Mouse (Mus musculus) gastrocnemius, postnatal 36 days (tissue): ENCODE data around the gene Olfr288. TPM values are rescaled to one million over a fixed set of nuclear protein-coding genes. Genes with fewer than 3 reads are reported as not detected.

Source experiments
- DNase-seq, 2 experiments: peaks; one replicate each; pipeline ENCODE4 v3.0.0; 2022
- intact Hi-C: fragments of 180-260 bp; cut with DNase I; formaldehyde crosslinking; loops from one replicate; pipeline ENCODE4 v1.15.1; 2025
- total RNA-seq, 2 experiments: library from RNA; stranded (reverse); gene quantifications; 2 replicates each; pipeline ENCODE4 v1.2.3; 2021

Olfr288 gene
- total RNA-seq, 2 experiments from 2014 or later, result not detected

DNA sequence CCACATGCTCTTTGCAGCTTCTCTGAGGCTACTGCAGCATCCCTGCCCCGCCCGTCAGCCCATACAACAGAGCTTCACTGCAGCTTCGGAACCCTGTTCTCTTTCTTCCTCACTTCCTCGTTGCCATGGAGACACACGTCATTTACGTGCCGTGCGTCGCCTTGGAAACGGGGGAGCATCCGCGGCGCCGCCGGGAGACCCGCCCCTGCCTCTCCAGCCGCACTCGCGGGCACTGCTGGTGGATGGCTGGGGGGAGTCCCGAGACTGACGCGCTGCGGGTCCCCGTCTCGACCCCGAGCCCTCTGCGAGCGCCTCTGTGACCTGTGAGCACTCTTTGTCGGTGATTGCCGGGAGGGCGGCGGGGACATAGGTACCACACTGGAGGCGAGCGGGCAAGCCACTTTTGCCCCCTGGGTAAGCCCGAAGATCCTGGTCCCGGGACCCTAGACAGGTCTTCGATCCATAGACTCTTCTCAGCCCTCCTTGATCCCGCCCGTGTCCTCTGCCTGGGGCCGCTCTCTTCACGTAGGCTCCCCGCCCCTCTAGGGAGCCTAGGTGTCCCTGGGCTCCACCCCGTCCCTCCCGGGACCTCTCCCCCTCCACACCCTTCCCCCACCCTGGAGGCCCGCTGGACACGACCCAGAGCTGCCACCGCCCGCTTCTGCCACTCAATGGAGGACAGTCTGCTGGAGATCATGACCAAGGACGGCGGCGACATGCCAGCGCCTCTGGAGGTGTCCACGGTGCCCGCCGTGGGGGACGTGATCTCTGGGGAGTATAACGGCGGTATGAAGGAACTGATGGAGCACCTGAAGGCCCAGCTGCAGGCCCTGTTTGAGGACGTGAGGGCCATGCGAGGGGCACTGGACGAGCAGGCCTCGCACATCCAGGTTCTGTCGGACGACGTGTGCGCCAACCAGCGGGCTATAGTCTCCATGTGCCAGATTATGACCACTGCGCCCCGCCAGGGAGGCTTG is 27.4 kb downstream of the Olfr288 start:
- intact Hi-C loops, result no loop called here

DNA sequence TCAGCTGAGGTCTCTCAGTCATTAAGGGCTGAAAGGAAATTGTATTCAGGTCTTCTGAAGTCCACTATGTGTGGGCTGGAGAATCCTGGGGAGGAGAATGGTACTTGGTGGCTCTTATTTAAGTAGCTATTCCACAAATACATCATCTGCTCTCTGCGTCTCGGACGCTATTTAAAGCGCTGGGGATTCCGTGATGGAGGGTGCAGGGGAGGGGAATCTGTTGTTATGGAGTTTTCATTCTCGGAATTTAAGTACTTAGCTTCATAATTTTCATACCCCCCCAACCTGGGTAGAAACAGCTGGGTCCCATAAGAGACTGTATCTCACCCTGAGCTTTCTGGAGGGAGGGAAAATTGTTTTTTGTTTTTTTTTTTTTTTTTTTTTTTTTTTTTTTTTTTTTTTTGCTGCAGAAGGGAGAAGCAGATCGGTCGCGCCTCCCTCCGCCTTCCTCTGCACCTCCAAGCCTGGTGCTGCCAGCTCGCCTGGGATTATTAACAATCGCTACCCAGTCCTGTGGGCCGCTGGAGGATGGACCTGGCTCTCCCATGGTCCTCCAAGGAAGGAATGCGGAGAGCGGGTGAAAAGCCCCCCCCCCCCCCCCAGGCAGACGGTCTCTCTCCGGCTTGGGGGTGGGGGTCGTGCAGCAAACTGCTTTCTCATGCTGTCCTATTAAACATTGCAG is 28.2 kb downstream of the Olfr288 start, which contains the start of gene Ccdc184:
TSS of gene Ccdc184 (plus strand) at position 196 of the 682 bp plus-strand sequence.
- intact Hi-C loops, result no loop called here
- DNase-seq, result no peak

More for the DNA sequence above, 27.4 kb downstream of the Olfr288 start:
- DNase-seq, result no peak

DNA sequence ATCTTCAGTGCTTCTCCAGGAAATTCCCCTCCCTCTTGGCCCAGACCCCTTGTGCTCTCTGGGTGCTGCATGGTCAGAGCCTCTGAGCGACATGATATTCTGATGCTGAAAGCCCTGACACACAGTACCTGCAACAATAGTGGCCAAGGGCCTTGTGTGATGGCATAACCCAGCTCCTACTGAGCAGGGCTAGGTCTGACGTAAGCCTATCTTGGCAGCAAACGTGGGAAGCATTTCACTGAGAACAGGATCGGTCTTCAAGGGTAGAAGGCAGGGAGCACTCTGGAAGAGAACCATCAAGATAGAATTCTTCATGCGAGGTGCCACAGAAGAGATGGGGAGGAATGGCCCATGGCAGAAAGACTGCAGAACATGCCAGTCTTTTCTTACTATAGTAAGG is 29.8 kb downstream of the Olfr288 start, which contains the start of gene Asb8:
TSS of gene Asb8 (minus strand) at position 101 of the 400 bp plus-strand sequence.
- no peak for DNase-seq
- intact Hi-C loops, result no loop called here

DNA sequence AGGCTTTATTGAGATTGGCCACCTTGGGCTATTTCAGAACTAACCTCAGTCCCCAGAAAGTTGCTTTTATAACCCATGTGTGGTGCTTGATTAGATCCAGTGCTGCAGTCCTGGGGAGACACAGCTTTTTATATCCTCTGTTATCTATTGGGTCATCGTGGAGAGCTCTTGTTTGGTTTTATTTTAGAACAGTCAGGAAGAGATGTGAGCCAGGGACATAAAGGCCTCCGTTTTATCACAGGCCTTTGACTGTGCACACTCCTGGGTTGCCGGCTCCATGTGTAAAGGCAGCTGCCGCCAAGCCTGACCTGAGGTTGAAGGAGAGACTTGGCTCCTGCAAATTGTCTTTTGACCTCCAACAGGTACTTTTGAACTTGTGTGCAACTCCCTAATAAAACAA is 32.8 kb downstream of the Olfr288 start:
- intact Hi-C loops, result no loop called here
- no peak for DNase-seq

DNA sequence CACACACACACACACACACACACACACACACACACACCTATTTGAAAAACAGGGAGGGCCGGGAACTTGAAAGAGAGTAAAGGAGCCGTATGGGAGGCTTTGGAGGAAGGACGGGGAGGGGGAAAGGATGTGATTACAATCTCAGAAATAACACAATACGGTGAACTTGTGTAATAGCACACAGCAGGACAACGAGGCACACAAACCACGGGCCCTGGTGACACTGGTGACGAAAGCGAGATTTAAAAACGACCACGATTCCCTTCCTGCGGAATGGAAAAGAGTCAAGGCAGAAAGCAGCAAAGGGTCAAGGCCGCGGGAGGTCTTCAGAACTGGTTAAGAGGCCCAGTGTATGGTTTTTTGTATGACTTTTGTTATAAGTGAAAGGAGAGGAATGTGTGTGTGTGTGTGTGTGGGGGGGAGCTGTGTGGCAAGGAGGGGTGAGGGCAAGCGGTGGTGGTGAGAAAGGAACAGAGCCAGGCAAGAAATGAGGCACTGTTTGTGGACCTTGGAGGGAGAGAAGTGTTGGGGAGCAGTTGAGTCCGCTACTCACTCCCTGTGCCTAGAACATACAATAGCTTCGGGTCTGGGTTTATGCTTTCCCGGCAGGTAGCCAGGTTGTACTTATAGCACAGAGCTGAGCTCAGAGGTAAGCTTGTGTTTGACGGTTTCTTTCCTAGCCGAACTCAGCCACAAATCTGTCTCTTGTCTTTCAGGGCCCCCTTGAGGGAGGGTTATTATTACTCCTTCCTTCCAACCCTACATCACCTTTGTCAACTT is 34.1 kb downstream of the Olfr288 start:
- no peak for DNase-seq
- intact Hi-C loops, result no loop called here

DNA sequence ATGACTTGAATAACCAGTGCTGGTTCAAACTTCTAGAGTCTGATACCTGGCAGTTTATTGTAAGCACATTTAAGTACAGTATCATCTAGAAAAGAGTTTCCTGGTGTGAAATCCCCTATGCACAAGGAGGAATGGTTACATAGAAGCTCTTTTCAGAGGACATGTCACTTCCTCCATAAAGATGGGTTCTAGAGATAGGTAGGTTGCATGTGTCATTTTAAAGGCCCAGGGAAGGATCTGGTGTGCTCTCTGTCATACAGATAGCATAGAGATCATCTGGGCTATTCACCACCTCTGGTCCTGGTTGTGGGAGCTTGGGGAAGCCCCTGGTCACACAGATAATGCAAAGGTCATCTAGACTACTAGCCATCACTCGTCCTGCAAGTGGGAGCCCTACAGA is 38.1 kb downstream of the Olfr288 start:
- intact Hi-C loops, result no loop called here
- no peak for DNase-seq

DNA sequence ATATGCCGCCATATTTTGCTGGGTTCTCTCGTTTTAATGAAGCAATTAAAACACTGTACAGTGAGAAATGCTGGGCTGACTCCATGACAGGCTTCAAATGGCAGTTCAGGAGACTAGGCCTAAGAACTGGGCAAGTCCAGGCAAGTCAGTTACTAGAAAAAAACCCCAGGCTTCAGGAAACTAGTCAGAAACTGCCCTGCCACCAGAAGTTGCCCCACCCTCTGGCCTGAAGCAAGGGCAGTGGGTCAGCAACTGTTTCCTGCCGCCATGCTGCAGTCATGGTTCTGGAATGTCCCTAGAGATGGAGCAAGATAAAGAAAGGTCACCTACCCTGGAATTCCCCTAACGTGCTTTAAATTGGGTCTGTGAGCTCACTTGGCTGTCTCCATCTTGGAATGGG is 39.4 kb downstream of the Olfr288 start:
- intact Hi-C loops, result loop anchor here (2.0 kb wide), 1 partner anchor 67 kb away; no protein-coding TSS in a partner anchor
- DNase-seq, result no peak

DNA sequence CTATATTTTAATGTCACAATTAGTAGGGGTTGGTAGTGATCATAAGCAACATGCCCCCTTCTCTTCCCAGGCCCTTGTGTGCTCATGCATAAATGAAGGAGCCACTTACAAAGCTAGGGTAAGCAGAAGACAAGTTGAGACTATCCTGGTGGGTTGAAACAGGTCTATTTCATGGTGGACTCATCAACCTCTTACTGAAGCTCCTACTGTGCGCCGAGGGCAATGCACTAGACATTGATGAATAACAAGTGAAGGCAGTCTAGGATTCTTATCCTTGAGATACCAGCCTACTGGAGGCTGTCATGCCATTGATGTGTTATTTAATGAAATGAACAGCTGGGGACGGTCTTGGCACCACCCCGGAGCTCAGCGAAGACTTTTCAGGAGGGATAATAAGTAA is 40.1 kb downstream of the Olfr288 start:
- DNase-seq, result no peak
- intact Hi-C loops, result loop anchor here (2.0 kb wide), 1 partner anchor 66 kb away; no protein-coding TSS in a partner anchor

DNA sequence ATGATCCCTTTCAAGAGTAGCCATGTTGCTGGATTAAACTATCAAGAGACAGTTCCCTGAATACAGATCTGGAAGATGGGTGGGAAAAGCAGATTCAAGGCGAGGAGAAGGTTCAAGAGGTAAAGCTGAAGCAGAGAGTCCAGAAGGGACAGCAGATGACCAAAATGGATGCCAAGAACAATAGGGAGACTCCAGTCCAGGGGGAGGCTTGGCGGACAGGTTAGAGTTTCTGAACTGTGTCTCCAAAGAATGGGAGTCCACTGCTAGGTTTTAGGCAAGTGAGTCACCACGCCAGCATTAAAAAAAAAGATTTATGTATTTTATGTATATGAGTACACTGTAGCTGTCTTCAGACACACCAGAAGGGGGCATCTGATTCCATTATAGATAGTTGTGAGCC is 40.7 kb downstream of the Olfr288 start:
- DNase-seq, result no peak
- intact Hi-C loops, result loop anchor here (2.0 kb wide), 1 partner anchor 66 kb away; no protein-coding TSS in a partner anchor

DNA sequence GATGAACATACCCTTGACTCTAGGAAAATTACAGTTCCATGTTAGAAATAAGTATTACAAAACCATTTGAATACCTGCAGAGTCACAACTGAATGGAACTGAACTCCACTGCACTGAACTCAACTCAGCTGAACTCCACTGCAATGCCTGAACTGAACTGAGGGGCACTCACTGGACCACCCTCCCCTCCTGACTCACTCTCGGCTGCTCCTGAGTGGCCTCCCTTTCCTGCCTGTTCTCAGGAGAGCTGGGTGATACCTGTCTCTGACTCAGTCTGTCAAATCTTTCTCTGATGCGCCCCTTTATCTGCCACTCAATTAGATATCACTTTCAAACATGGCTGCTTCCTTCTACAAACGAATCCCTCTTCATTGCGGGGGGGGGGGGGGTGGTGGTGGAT is 41.2 kb downstream of the Olfr288 start:
- intact Hi-C loops, result loop anchor here (2.0 kb wide), 1 partner anchor 65 kb away; no protein-coding TSS in a partner anchor
- no peak for DNase-seq

DNA sequence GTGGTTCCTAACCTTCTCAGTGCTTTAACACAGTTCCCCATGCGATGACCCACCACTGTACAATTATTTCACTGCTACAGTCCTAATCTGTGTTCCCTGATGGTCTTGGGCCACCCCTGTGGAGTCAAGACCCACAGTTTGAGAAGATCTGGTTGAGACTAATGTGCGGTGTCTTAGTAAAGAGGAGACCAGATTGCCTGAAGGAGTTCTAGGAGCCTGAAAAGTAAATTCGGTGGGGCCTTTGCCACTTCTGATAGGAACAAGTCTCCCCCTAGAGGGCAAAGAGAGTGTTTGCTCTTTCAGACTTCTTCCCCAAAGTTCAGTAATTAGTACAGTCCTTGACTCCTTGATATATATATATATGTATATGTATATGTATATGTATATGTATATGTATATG is 41.7 kb downstream of the Olfr288 start:
- intact Hi-C loops, result loop anchor here (2.0 kb wide), 1 partner anchor 65 kb away; no protein-coding TSS in a partner anchor
- DNase-seq, result no peak

DNA sequence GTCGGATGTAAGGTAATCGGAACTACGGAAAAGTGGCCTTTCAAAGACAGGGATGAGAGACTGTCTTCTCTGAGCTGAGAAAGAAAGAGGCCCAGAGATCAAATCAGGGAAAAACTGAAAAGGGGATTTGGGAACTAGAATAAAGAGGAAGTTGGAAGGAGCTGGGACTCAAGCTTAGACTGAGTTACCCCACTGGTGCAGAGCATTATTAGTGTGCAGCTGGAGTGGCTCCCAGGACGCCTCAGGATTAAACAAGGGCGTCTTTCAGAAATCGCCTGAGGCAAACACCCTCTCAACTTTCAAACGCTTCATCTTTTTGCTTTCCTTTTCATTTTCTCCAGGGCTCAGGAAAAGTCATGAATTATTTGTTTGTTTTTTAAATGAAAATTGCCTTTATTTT is 42.4 kb downstream of the Olfr288 start:
- intact Hi-C loops, result no loop called here
- no peak for DNase-seq

DNA sequence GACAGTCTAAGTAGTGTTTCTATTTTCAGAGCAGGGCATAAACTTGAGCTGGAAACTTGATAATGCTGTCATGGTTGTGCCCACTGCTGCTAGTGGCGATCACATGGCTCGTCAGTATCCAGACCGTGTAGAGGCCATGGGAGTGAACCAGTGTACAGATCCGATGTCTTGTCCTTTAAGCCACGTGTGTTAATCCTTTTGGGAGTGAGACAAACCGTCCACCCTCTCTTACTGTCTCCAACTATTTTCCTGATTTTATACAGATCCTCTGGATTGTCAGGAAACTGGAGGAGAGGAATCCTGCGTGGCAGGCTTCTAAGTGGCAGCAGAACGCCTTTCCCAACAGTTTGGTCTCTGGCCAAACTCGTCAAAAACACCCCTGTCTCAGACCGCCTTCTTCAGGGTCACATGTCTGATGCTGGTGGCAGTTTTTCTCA is 46.2 kb downstream of the Olfr288 start:
- intact Hi-C loops, result loop anchor here (5.0 kb wide), 1 partner anchor 37 kb away; no protein-coding TSS in a partner anchor

DNA sequence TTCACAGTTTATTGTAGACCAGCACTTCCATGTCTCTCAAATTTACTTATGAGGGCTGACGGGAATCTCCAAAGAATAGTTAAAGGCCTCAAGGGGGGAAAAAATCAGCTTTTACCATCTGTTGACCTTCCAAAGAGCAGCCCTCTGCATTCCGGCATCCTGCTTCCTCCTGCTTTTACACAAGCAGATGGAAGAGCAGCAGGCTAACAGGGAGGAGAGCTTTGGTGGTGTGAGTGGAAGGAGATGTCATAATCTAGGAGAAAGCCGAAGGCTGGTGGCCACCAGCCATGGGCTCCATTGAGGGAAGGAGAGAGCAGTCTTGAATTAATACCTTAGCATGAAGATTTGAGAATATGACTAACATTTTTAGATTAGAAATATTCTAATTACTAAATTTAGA is 47.0 kb downstream of the Olfr288 start:
- DNase-seq, result no peak
- intact Hi-C loops, result loop anchor here (5.0 kb wide), 1 partner anchor 36 kb away; no protein-coding TSS in a partner anchor

More for the DNA sequence above, 46.2 kb downstream of the Olfr288 start:
- DNase-seq, result no peak

DNA sequence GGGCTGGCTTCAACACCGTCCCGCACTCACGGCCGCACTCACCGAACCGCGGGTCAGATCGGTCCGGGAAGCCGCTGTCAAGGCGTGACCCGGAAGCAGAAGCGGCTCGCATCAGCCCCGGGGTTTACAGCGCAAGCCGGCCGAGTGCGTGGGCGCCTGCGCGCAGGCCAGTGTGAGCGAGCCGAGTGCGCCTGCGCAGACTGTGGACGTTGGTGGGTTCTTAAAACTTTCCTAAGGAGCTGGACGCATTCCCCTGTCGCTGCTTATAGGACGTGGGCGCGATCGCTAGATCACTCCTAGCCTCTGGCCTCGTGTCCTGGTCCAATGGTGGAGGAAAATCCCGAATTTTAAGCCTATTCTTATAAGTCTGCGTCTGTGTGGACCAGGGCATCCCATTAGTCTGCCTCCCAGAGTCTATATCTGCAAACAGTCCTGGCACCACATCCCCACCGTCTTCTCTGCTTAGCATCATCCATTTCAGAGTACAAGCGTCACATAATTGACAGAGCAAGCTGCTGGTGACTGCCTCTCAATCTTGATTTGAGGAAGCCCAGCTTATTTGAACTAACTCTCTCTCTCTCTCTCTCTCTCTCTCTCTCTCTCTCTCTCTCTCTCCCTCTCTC is 49.7 kb downstream of the Olfr288 start:
- DNase-seq, result peak; percentile 90 to 91
- intact Hi-C loops, result loop anchor here (5.0 kb wide), 1 partner anchor 33 kb away; no protein-coding TSS in a partner anchor

DNA sequence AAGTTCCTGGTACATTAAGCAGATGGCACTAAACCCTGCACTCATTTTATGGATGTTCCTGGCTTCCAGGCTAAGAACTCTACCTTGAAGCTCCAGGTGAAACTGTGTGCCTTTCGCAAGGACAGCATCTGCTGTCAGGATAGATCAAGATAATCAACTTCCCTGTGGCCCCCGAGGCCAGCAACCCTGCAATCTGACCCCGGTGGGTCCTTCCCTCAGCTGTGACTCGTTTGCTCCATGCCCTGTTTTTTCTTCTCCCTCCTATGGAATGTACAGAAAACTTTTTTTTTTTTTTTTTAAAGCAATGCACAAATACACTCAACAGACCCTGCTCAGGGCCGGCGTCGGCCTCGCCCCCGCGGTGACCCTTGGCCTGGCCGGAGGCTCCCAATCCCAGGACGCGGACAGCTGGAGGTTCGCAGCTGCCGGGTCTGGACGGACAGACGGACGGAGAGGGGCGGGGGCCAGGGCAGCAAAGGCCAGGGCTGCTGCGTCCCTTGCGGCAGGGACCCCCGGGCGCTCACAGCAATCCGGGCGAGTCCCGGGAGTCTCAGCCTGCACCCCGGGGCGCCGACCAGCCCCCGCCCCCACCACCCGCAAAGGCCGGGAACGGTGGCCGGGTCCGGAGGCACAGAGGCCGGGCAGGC is 50.4 kb downstream of the Olfr288 start:
- DNase-seq, result no peak
- intact Hi-C loops, result loop anchor here (5.0 kb wide), 1 partner anchor 33 kb away; no protein-coding TSS in a partner anchor

DNA sequence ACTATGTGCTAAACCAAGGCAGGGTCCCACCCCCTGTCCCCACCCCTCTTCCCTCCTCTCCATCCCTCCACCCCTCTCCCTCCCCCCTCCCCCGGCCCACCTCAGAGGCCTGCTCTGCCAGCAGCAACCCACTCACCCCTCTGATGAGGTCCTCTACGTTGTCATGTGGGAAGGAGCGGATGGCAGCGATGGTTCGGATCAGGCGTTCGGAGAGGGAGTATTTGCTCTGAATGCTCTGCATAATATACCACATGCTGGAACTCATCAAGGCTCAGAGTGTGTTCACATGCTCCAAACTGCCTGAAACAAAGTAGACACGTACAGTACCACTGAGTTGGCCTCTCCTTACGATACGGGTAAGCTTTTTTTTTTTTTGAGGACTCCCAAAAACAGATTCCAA is 52.8 kb downstream of the Olfr288 start:
- no peak for DNase-seq
- intact Hi-C loops, result no loop called here

DNA sequence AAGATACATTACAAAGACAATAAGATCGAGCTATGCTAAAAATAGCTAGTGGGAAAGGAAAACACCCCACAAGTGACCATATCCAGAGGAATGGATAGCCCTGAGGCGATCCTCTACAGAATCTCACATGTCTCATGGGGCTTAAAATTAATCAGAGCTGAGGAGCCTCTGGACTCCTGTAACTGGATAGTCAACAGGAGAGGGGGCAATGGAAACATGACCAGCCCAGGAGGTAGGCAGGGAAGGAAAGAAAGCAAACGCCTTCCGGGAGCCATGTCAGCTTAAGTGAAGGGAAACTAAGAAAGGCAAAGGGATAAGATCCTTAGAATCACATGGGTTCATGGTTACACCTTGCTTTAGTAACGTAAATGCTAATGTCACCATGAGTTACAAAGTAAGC is 54.5 kb downstream of the Olfr288 start:
- intact Hi-C loops, result no loop called here
- DNase-seq, result no peak

DNA sequence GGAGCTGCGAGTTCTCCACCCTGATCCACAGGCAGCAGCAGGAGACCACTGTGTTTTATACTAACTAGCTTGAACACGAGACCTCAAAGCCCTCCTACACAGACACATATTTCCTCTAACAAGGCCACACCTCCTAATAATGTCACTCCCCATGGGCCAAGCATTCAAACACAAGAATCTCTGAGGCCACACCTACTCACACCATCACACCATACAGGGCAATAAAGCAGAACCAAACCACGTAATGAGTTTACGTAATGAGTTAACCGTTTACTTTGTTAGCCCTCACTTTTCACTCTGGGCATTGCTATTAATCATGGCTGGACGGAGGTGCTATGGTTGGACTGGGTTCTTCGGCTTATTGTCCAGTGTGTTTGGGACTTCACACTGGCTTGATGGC is 55.6 kb downstream of the Olfr288 start:
- intact Hi-C loops, result no loop called here
- DNase-seq, result no peak
